1 mouse cellular context compared by ENCODE assay signal in the genomic region with DNA sequence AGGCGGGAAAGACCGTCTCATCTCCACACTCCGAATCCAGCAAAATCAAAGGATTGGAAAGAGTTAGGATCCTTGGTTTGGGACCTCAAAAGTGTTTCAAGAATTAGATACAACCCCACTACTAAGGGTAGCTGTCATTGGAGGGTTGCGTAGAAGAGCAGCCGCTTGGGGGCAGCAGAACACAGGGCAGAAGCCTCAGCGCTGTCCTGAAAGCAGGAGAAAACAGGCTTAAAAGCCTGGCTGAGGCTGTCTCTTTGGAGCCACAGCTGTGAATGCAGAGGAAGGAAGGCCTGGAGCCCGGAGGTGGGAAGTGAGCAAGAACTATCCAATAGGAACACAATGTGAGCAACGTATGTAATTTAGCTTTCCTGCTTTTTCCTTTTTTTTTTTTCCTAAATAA.
TF ChIP-seq lines count a peak whose summit lies in the region.

No protein-coding gene starts in this region.

TF ChIP-seq in C2C12, 6 proteins besides CTCF, POLR2A, EP300 and RAD21:
- TF ChIP-seq CEBPB (IDR thresholded peaks at IDR 0.05; ENCODE audit: low read depth) = no peak
